Mouse (Mus musculus): ENCODE measurements around the gene Med25.

The Med25 gene

DNA sequence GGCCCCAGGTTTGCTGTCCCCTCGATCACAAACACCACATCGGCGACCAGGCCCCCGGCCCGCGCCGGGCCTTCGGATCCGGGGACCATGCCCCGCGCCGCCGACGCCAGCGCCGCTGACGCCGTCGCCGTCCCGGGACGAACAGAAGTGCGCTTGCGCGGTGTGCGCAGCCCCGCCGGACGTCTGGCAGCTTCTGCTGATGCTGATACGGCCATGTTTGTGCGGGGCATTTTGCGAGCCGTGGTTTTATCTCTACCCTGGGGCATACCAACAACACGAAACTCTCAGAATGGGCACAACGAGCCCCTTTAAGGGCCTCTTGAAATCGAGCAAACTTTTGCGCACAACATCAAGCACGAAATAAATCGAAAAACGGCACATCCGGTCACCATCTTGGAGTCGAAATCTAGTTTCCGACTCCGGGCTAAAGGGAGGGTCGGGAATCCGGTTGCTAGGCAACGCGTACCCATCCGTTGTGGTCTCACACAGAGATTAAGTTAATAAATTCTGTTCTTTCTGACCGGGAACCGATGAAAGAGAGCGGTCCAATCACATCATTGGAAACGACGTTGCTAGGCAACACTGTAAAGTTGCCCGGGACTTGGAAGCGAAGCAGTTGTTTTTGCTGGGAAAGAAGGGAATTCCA, at the start of gene Med25:
Gene Med25 (minus strand): TSS at position 437 of the 646 bp plus-strand sequence.
- peak; percentile 92 for DNase-seq

- DNase-seq, result no peak
Observed at GRCm38 (mm10) chr7:44938680-44939079, 46.2 kb upstream of the Med25 start.

GRCm38 (mm10) chr7:44929204-44930151, 37.0 kb upstream of the Med25 start, which contains the start of gene Ap2a1:
TSS of gene Ap2a1 (minus strand) at chr7:44929496.
- peak; percentile 99 for DNase-seq

- no peak for DNase-seq
Observed at GRCm38 (mm10) chr7:44928570-44928969, 36.1 kb upstream of the Med25 start.

GRCm38 (mm10) chr7:44925468-44925867, 33.0 kb upstream of the Med25 start:
- DNase-seq, result peak; percentile 48

- no peak for DNase-seq
Observed at GRCm38 (mm10) chr7:44922530-44922929, 30.0 kb upstream of the Med25 start.

DNA sequence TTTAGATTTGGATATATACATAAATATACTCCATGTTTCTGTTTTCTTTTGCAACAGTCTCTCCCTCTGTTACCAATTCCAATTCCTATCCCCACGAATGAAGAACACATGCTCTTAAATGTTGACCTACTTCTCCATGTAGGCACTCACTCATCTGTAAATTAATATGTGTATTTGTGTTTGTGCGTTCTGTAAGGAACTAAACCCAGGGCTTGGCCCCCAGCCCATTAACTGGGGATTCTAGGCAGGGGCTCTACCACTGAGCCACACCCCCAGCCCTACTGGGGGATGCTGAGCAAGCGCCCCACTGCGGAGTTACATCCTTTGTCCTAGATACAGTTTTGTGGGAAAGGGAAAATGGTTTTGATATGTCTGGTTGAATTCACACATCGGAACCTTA, 26.6 kb upstream of the Med25 start:
- no peak for DNase-seq

GRCm38 (mm10) chr7:44918219-44918618, 25.7 kb upstream of the Med25 start:
- no peak for DNase-seq

DNA sequence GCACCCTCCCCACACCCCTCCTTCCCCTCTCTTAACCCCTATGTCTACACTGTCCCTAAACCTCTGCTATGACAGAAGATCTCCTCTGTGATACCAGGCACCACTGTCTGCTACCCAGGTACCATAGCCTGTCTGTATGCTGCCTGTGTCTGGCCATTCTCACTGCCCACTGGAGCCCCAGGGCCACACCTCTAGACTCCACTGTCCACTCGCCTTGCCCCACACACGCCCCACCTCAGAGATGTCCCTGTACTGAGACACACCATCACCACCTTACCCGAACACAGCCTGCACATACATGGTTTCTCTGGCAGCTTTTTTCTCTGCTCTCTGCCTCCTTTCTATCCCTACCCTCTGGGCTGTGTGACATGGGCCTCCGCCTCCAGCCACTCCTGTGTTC, 24.4 kb upstream of the Med25 start:
- DNase-seq, result no peak

GRCm38 (mm10) chr7:44916191-44916590, 23.7 kb upstream of the Med25 start:
- DNase-seq, result no peak

DNA sequence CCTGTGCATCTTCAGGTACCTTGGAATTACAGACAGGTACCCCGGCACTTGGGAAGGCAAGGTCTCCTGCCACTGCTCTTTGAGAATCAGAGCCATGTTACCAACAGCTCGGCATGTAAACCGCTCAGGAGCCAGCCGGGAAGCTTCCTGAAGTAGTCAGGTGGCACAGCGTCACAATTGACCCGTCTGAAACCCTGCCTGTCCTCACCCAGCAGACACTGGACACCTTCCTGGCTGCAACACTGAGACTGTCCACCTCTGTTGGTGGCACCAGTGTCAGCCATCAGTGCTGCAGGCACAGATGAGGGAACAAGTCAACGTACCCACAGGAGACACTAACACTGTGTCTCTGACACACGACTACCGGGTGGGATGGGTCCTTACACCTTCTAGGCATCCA, 22.8 kb upstream of the Med25 start:
- no peak for DNase-seq

DNA sequence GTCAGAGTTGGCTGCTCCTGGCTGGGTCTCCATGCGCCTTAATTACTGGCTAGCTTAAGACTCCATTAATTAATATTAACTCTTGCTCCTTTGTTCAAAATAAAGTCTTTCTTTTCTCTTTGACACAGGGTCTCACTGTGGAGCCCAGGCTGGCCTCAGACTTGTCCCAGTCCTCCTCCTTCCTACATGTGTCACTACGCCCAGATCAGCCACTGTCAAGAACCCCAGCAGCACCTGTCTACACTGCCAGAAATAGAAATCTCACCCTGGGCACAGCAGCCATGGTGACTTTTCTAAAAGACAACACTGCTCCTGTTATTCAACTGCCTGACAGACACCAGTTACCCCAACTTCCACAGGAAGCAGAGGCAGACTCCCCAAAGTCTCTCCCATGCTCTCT, 21.9 kb upstream of the Med25 start:
- DNase-seq, result no peak

- DNase-seq, result no peak
Observed at GRCm38 (mm10) chr7:44908706-44909476, 16.4 kb upstream of the Med25 start.

GRCm38 (mm10) chr7:44905430-44905829, 12.9 kb upstream of the Med25 start:
- no peak for DNase-seq

- DNase-seq, result peak; percentile 35
Observed at GRCm38 (mm10) chr7:44901230-44901722, 8.8 kb upstream of the Med25 start.

GRCm38 (mm10) chr7:44900632-44901031, 8.1 kb upstream of the Med25 start:
- no peak for DNase-seq

- no peak for DNase-seq
Observed at GRCm38 (mm10) chr7:44898607-44899006, 6.1 kb upstream of the Med25 start.

- DNase-seq, result no peak
Observed at GRCm38 (mm10) chr7:44896499-44896898, 4.0 kb upstream of the Med25 start.

GRCm38 (mm10) chr7:44895593-44896434, 3.3 kb upstream of the Med25 start, which contains the start of gene Fuz:
TSS of gene Fuz (plus strand) at chr7:44896079.
- peak; percentile 92 for DNase-seq

DNA sequence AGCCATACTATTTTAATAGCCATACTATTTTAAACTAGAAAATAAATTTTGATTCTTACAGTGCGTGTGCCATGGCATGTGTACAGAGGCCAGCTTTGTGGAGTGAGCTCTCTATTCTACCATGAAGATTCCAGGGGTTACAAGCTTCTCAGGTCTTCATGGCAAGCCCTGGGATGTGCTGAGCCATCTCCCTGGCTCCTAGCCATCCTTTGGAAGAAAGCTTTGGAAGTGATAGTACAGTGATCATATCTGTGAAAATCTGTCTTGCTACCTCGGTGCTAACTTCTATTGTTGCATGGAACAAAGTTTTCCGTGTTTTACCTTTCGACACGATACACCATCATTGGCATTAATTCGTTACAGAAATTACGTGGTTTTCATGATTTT, 2.7 kb upstream of the Med25 start:
- no peak for DNase-seq

DNA sequence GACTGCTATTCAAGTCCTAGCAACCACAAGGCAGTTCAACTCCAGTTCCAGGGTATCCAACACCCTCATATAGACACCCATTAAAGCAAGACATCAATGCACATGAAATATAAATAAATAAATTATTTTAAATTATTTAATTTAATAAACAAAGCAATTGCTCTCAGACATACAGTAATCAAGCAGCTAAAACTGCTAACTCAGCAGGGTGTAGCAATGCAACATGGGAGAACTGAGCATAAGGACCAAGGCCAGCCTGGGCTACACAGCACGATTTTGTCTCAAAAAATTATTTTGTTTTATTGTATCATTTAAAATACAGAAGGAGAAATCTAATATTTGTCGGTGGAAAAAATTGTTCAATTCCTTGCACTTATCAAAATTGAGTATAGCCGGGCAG, 1.7 kb upstream of the Med25 start:
- no peak for DNase-seq

DNA sequence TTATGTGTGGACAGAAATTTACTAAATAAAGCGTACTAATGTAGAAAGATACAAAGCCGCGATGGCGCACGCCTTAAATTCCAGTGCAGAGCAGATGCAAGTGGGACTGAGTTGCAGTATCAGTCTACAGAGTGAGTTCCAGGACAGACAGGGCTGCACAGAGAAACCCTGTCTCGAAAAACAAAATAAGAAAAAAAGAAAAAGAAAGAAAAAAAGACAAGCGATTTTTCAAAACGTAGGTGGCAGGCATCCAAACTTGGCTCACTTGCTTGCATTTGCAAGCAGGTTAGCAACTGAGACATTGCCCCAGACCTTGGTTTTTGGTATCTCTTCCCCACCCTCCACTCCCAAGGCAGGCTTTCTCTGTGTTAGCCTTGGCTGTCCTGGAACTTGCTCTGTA, 685 bp upstream of the Med25 start:
- no peak for DNase-seq

Data from lung, postnatal 14 days (tissue).